Mouse (Mus musculus) bone marrow macrophage, adult 2 months (primary cell): ENCODE results near the gene Nab2.

Experiments
- CTCF ChIP-seq: IDR thresholded peaks from 2 replicates; pipeline ENCODE4 v1.5.1; 2012; ENCODE audit warnings: low read depth, mild to moderate bottlenecking, low read length, moderate library complexity
- POLR2A ChIP-seq: IDR thresholded peaks from 2 replicates; pipeline ENCODE4 v1.6.1; 2012; ENCODE audit warnings: mild to moderate bottlenecking, low read depth, low read length, borderline replicate concordance

GRCm38 (mm10) chr10:127710331-127710730 is 42.0 kb upstream of the Nab2 start:
- TF ChIP-seq CTCF: no peak
- no peak for TF ChIP-seq POLR2A
